Mouse (Mus musculus) olfactory bulb, adult 2 months (tissue): ENCODE data around the gene Adamts12. TPM values are rescaled to one million over a fixed set of nuclear protein-coding genes. Genes with fewer than 3 reads are reported as not detected.

Experiments used
- H3K27ac ChIP-seq: fragments of 200-500 bp; 2 replicates; pipeline ENCODE4 v1.5.1; 2012; ENCODE audit warnings: low read depth, low read length; ENCODE audit not compliant: insufficient read depth
- H3K4me1 ChIP-seq: fragments of 200-500 bp; 2 replicates; pipeline ENCODE4 v1.6.1; 2012; ENCODE audit warnings: low read length; ENCODE audit not compliant: control insufficient read depth, insufficient read depth
- H3K4me3 ChIP-seq: fragments of 200-500 bp; 2 replicates; pipeline ENCODE4 v1.5.1; 2012; ENCODE audit warnings: mild to moderate bottlenecking, low read depth, low read length, moderate library complexity; ENCODE audit not compliant: insufficient read depth
- CTCF ChIP-seq: fragments of 200-500 bp; IDR thresholded peaks from 2 replicates; pipeline ENCODE4 v1.5.1; 2012; ENCODE audit warnings: low read depth, mild to moderate bottlenecking, low read length, moderate library complexity; ENCODE audit not compliant: insufficient read depth
- POLR2A ChIP-seq: fragments of 200-500 bp; IDR thresholded peaks from 2 replicates; pipeline ENCODE4 v1.6.1; 2012; ENCODE audit warnings: mild to moderate bottlenecking, low read depth, low read length, moderate library complexity; ENCODE audit not compliant: insufficient read depth
- WGBS: fragments of 180-500 bp; shearing (Covaris S2); methylation state at CpG from one replicate; pipeline ENCODE4 v1.1.7; 2018; 5-methylcytosine and 5-hydroxymethylcytosine counted together
- polyA plus RNA-seq: library from polyadenylated mRNA; stranded (reverse); fragments of >200 nt; gene quantifications from 2 replicates; pipeline ENCODE4 v1.2.4, GENCODE M21; 2012; ENCODE audit warnings: low replicate concordance; ENCODE audit not compliant: missing spikeins, insufficient read depth, insufficient read length

Gene Adamts12
- polyA plus RNA-seq, 1 experiment = not detected

DNA sequence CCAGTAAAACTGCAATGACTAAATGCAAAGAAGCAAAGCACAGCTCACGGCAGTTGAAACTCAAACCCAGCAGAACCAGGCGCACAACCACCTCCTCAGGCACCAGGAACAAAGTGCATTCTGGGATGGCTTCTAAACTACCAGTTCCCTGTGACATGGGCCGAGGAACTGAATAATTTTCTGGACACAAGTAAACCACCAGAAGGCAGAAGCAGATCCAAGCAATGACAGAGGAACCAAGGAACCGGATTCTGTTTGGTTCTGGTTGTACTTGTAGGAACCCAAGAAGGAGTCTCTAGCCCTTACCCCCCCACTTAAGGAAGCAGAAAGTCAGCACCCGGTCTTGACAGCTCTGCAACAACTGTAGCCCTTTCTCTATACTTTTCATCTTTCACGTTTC lies 331.8 kb downstream of the Adamts12 start:
- Histone ChIP-seq H3K4me3 (no peak overlapping the region), H3K4me1 (peaks cover 6% of the 10 kb centered on the region), H3K27ac (no peak overlapping the region)
- no peak for TF ChIP-seq POLR2A
- no peak for TF ChIP-seq CTCF
- 92% methylated on average over 6 of the region's 6 CpGs for WGBS

Other genes with a start within 250 kb of the Adamts12 start
- gene C1qtnf3, start 112.5 kb upstream of the Adamts12 start, polyA plus RNA-seq = not detected in 2 replicates
- not detected in 2 replicates for gene Amacr, start 83.0 kb upstream of the Adamts12 start, polyA plus RNA-seq
- gene Slc45a2, start 64.1 kb upstream of the Adamts12 start, polyA plus RNA-seq = not detected in 2 replicates
- gene Rxfp3, start 26.8 kb upstream of the Adamts12 start, polyA plus RNA-seq = not detected in 2 replicates